Mouse (Mus musculus) cerebellum, adult 2 months (tissue): ENCODE results near the gene Gucy1b2. TPM values are rescaled to one million over a fixed set of nuclear protein-coding genes. Genes with fewer than 3 reads are reported as not detected.

Experiments
- DNase-seq, 2 experiments: peaks; one replicate each; pipeline ENCODE4 v3.0.0; 2021
- H3K27ac ChIP-seq: fragments of 200-500 bp; 2 replicates; pipeline ENCODE4 v1.5.1; 2012; ENCODE audit warnings: low read length, control low read depth, inconsistent platforms; ENCODE audit not compliant: insufficient read depth
- H3K27me3 ChIP-seq: fragments of 200-500 bp; 2 replicates; pipeline ENCODE4 v1.6.1; 2012; ENCODE audit warnings: inconsistent platforms, mild to moderate bottlenecking, low read length, moderate library complexity; ENCODE audit not compliant: control insufficient read depth, insufficient read depth
- H3K4me1 ChIP-seq: fragments of 200-500 bp; 2 replicates; pipeline ENCODE4 v1.6.1; 2011; ENCODE audit warnings: low read length; ENCODE audit not compliant: control insufficient read depth, insufficient read depth
- H3K4me3 ChIP-seq: fragments of 200-500 bp; replicated peaks from 2 replicates; pipeline ENCODE3; 2011; ENCODE audit warnings: mild to moderate bottlenecking, low read depth, low read length, control low read depth; ENCODE audit not compliant: insufficient read depth
- CTCF ChIP-seq: fragments of 200-500 bp; IDR thresholded peaks from 2 replicates; pipeline ENCODE4 v1.5.1; 2011; ENCODE audit warnings: low read depth, mild to moderate bottlenecking, control low read depth, low read length, moderate library complexity, borderline replicate concordance; ENCODE audit not compliant: insufficient read depth
- POLR2A ChIP-seq: fragments of 200-500 bp; IDR thresholded peaks from 2 replicates; pipeline ENCODE4 v1.6.1; 2011; ENCODE audit warnings: low read length, control low read depth, borderline replicate concordance; ENCODE audit not compliant: insufficient read depth
- WGBS: fragments of 180-500 bp; shearing (Covaris S2); methylation state at CpG from one replicate; pipeline ENCODE4 v1.1.7; 2018; 5-methylcytosine and 5-hydroxymethylcytosine counted together
- polyA plus RNA-seq: library from polyadenylated mRNA; depleted of rRNA; stranded (reverse); fragments of >200 nt; gene quantifications from 2 replicates; pipeline ENCODE4 v1.2.3, GENCODE M21; 2012; rRNA removed

Gene Gucy1b2
- polyA plus RNA-seq, 1 experiment = 0.11 TPM

GRCm38 (mm10) chr14:62353372-62353771 lies 102.7 kb downstream of the Gucy1b2 start:
- Histone ChIP-seq H3K27me3 (no peaks in the 10 kb centered on the region), H3K4me1 (no peaks in the 10 kb centered on the region), H3K4me3 (no peak overlapping the region), H3K27ac (no peak overlapping the region)
- WGBS = 66% methylated on average over 9 of the region's 9 CpGs
- TF ChIP-seq POLR2A = no peak
- no peak for TF ChIP-seq CTCF
- no peak for DNase-seq

- 82% methylated on average over 3 of the region's 3 CpGs for WGBS
- no peaks in the 10 kb centered on the region for H3K4me1 ChIP-seq
- no peak overlapping the region for H3K27ac ChIP-seq
- TF ChIP-seq CTCF (no peak), POLR2A (no peak)
- no peaks in the 10 kb centered on the region for H3K27me3 ChIP-seq
- H3K4me3 ChIP-seq = no peak overlapping the region
- no peak for DNase-seq
These were observed 105.2 kb downstream of the Gucy1b2 start for GRCm38 (mm10) chr14:62350890-62351289.

- no peak overlapping the region for H3K27ac ChIP-seq
- TF ChIP-seq POLR2A (no peak), CTCF (no peak)
- no peaks in the 10 kb centered on the region for H3K27me3 ChIP-seq
- H3K4me1 ChIP-seq = no peaks in the 10 kb centered on the region
- no peak overlapping the region for H3K4me3 ChIP-seq
- DNase-seq = no peak
- 81% methylated on average over 4 of the region's 4 CpGs for WGBS
These were observed 105.9 kb downstream of the Gucy1b2 start for GRCm38 (mm10) chr14:62350186-62350585.

GRCm38 (mm10) chr14:62349786-62350185 lies 106.3 kb downstream of the Gucy1b2 start:
- WGBS = 81% methylated on average over 5 of the region's 5 CpGs
- Histone ChIP-seq H3K27ac (no peak overlapping the region), H3K4me3 (no peak overlapping the region), H3K27me3 (no peaks in the 10 kb centered on the region), H3K4me1 (no peaks in the 10 kb centered on the region)
- DNase-seq = no peak
- no peak for TF ChIP-seq CTCF
- no peak for TF ChIP-seq POLR2A

- Histone ChIP-seq H3K4me1 (peaks cover 10% of the 10 kb centered on the region), H3K27me3 (no peaks in the 10 kb centered on the region), H3K4me3 (no peak overlapping the region), H3K27ac (no peak overlapping the region)
- TF ChIP-seq POLR2A (no peak), CTCF (no peak)
- 70% methylated on average over 7 of the region's 7 CpGs for WGBS
- no peak for DNase-seq
These were observed 109.0 kb downstream of the Gucy1b2 start for GRCm38 (mm10) chr14:62347103-62347502.

- Histone ChIP-seq H3K4me3 (peak overlapping the region; percentile 29), H3K27ac (no peak overlapping the region), H3K27me3 (no peaks in the 10 kb centered on the region), H3K4me1 (peaks cover 13% of the 10 kb centered on the region)
- no peak for DNase-seq
- 37% methylated on average over 11 of the region's 11 CpGs for WGBS
- TF ChIP-seq POLR2A (no peak), CTCF (no peak)
These were observed 109.5 kb downstream of the Gucy1b2 start for GRCm38 (mm10) chr14:62346570-62346969.

Other genes with a start within 250 kb of the Gucy1b2 start
- gene Rnaseh2b, start 163.7 kb downstream of the Gucy1b2 start, polyA plus RNA-seq = 13.0 and 16.0 TPM in 2 replicates
- gene Dleu7, start 163.2 kb downstream of the Gucy1b2 start, polyA plus RNA-seq = 4.9 and 6.6 TPM in 2 replicates
- 12.3 and 13.5 TPM in 2 replicates for gene Fam124a, start 99.4 kb upstream of the Gucy1b2 start, polyA plus RNA-seq
- 0.14 TPM in 1 of 2 replicates, not detected in the other for gene Gm4131, start 110.6 kb upstream of the Gucy1b2 start, polyA plus RNA-seq
- gene Serpine3, start 207.4 kb upstream of the Gucy1b2 start, polyA plus RNA-seq = not detected in 2 replicates